Mouse (Mus musculus) gastrocnemius, adult 8-10 months (tissue): ENCODE data around the gene Fgf7. TPM values are rescaled to one million over a fixed set of nuclear protein-coding genes. Genes with fewer than 3 reads are reported as not detected.

ENCODE experiments used
- DNase-seq, 2 experiments: peaks; one replicate each; pipeline ENCODE4 v3.0.0; 2022; ENCODE audit warnings: low spot score in 2 of 2
- total RNA-seq, 4 experiments: library from RNA; stranded (reverse); gene quantifications; 2 replicates each; pipeline ENCODE4 v1.2.4; 2022

Gene Fgf7
- total RNA-seq, 4 experiments from 2014 or later: 2.8 to 4.3 (median 3.6) TPM

GRCm38 (mm10) chr2:126060595-126060994 lies 26.1 kb downstream of the Fgf7 start:
- no peak for DNase-seq

GRCm38 (mm10) chr2:126061037-126061773 lies 26.7 kb downstream of the Fgf7 start:
- no peak for DNase-seq

GRCm38 (mm10) chr2:126062876-126063275 lies 28.4 kb downstream of the Fgf7 start:
- DNase-seq: no peak

GRCm38 (mm10) chr2:126064814-126065213 lies 30.4 kb downstream of the Fgf7 start:
- no peak for DNase-seq

- no peak for DNase-seq
These were observed 30.9 kb downstream of the Fgf7 start for GRCm38 (mm10) chr2:126065303-126065856.

- no peak for DNase-seq
These were observed 35.3 kb downstream of the Fgf7 start for GRCm38 (mm10) chr2:126069740-126070139.

GRCm38 (mm10) chr2:126073744-126074143 lies 39.3 kb downstream of the Fgf7 start:
- DNase-seq: no peak

GRCm38 (mm10) chr2:126076506-126076905 lies 42.0 kb downstream of the Fgf7 start:
- DNase-seq: no peak

- no peak for DNase-seq
These were observed 44.6 kb downstream of the Fgf7 start for GRCm38 (mm10) chr2:126079086-126079485.

GRCm38 (mm10) chr2:126084326-126084725 lies 49.9 kb downstream of the Fgf7 start:
- DNase-seq: peak; percentile 43

- DNase-seq: no peak
These were observed 51.7 kb downstream of the Fgf7 start for GRCm38 (mm10) chr2:126086187-126086586.

- no peak for DNase-seq
These were observed 56.0 kb downstream of the Fgf7 start for GRCm38 (mm10) chr2:126090432-126090831.

GRCm38 (mm10) chr2:126094616-126095015 lies 60.2 kb downstream of the Fgf7 start:
- no peak for DNase-seq

Other genes starting within 250 kb of the Fgf7 start
- 1 to 10 TPM; 2.2 to 4.0 (median 3.1) TPM for gene Galk2, start 175.5 kb upstream of the Fgf7 start, total RNA-seq
- gene Cops2, start 175.5 kb upstream of the Fgf7 start, total RNA-seq: 100 to 1,000 TPM in 2 of 4 experiments, 10 to 100 TPM in 2; 92.1 to 111 (median 103) TPM
- under 1 TPM in 2 of 4 experiments, not detected in 2; 0.15 TPM for gene Fam227b, start 117.3 kb downstream of the Fgf7 start, total RNA-seq
- 1 to 10 TPM; 4.6 to 6.7 (median 5.4) TPM for gene Dtwd1, start 117.5 kb downstream of the Fgf7 start, total RNA-seq
- gene Gm17555, start 180.4 kb downstream of the Fgf7 start, total RNA-seq: not detected